Mouse (Mus musculus) embryo, embryonic 11.5 days (tissue): ENCODE measurements around the gene Sh2d1b2.

ENCODE experiments used
- DNase-seq: peaks from one replicate; pipeline ENCODE4 v3.0.0-alpha.2; 2012; ENCODE audit warnings: low read depth, low spot score

Sh2d1b2 gene

DNA sequence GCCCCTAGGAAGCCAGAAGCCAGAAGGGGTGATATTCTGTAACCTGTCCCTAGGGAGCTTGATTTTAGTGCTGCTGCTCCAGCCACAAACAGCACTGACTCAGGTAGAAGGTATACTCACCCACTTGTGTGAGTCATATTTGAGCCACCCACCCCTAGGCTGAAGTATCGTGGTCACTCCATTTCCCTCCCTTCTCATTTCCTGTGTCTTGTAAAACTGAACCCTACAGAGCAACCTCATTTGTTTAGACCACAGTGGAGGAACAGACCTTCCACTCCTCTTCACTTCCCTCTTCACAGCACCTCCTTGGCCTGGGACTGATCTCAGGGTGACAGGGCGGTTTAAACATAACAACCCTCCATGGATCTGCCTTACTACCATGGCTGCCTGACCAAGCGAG lies 44.5 kb downstream of the Sh2d1b2 start, which contains the start of gene Sh2d1b1:
Gene Sh2d1b1, plus strand, starts transcription at position 305 of the 400 bp plus-strand sequence.
- DNase-seq = no peak

DNA sequence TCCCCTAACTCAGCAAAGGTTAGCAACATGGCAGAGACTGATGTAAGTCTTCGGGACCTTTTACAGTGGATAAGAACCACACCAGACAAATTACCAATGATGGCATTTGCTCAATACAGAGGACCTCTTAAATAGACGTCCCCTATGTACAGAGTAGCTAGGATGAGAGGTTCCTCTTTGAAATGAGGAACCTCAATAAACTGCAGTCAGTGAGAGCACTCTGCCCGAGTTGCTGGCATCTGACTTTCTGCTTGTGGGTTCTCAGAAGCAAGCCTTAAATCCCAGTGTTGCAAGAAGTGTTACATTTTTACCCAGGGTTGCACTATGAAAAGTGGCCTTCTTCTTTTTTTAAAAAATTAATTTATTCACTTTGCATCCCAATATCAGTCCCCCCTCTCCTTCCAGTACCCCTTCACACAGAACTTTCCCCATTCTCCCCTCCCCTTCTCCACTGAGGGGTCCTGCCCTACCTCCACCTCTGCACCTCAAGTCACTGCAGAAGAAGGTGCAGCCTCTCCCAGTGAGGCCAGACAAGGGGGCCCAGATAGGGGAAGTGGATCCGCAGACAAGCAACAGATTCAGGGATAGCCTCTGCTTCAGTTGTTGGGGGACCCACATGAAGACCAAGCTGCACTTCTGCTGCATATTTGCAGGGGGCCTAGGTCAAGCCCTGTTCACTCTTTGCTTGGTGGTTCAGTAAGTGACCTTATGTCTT lies 50.0 kb downstream of the Sh2d1b2 start:
- no peak for DNase-seq

DNA sequence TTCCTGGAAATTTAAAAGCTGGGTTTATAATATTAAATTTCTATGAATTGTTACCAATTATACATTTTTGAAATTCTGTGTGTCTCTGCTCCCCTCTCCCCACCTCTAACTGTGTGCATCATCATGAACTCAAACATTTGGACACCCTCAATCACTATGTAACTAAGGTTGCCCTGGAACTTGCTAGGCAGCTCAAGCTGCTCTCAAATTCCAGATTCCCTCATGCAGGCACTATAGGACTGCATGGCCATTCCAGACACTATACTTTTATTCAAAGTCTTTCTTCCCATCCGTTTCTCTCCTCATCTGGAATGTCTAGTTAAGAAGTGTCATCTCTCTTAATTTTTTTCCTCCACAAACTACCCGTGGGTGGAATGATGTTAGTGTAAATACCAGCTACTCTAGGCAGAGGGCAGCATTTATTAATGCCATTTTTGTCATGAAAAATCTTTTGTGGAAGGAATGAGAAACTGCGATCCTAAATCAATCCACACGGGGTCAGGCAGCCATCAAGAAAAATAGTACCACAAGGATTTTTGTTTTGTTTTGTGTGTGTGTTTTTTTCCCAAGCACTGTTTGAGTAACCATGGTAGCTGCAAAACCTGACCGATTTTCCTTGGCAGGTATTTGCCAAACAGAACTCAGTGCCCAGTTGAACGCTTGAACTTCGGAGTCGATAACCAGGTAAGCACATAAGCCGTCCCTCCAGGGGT lies 59.8 kb downstream of the Sh2d1b2 start:
- peak; percentile 53 for DNase-seq

DNA sequence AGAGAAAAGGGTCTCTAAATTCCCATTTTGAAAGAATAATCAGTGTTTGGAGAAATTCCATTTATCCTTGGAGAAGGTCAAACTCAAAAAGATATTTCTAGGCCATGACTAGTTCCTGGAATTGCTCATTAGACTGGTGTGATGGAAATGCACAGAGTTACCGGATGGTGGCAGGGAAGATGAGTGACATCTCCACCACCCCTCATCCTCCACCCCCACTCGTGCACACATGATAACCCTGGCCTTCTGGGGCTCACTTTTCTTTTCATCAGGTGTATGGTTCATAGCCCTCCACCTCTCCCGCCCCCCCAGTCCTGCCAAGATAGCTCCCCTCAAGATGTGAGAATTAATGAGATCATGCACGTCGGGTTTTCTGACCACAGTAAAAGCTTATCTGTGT lies 60.7 kb downstream of the Sh2d1b2 start:
- no peak for DNase-seq

GRCm38 (mm10) chr1:170294786-170295570 lies 62.4 kb downstream of the Sh2d1b2 start:
- DNase-seq = no peak

DNA sequence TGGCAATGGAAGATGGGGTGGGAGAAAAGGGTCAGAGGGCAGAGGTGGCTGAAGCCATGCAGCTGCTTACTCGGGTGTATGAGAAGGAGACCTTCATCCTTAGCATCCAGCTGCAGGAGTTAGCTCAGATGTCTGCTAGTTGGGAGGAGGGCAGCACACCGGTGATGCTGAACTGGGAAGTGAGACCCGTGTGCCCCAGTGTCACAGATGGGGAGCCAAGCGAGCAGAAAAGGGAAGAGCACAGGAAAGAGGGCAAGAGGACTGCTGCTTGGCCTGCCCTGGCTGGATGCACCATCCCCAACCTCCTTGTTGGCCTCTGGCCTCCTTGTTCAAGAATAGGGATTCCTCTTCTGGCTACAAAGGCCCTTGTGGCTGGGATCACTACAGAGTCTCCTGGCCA lies 66.9 kb downstream of the Sh2d1b2 start:
- DNase-seq = no peak

- no peak for DNase-seq
These were observed 69.1 kb downstream of the Sh2d1b2 start for GRCm38 (mm10) chr1:170301686-170302085.

GRCm38 (mm10) chr1:170302456-170302855 lies 69.9 kb downstream of the Sh2d1b2 start:
- no peak for DNase-seq

DNA sequence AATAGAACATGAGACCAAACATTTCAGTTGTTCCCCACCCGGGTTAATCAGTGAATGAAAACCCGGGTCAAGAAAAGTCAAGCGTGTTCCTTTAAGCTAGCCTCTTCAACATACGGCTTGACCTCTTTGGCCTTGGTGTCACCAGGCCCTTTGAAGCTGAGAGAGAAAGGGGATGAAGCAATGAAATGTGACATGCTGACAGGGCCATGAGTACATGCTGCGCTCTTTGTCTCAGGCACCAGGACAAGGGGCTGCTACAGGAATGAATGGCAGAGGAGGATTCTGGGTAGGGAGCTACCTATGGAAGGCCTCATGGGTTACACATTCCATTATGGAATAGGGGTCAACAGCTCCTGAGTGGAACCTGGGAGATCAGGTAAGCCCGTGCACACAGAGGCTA lies 70.6 kb downstream of the Sh2d1b2 start:
- no peak for DNase-seq
